Mouse (Mus musculus) urinary bladder, adult 2 months (tissue): ENCODE data around the gene Cacna2d3. TPM values are rescaled to one million over a fixed set of nuclear protein-coding genes. Genes with fewer than 3 reads are reported as not detected.

Experiments
- DNase-seq: peaks from one replicate; pipeline ENCODE4 v3.0.0; 2022; ENCODE audit warnings: low spot score
- polyA plus RNA-seq: library from polyadenylated mRNA; depleted of rRNA; stranded (reverse); fragments of >200 nt; gene quantifications from 2 replicates; pipeline ENCODE4 v1.2.3, GENCODE M21; 2012; rRNA removed

Gene Cacna2d3
- polyA plus RNA-seq, 1 experiment, result 4.0 TPM

GRCm38 (mm10) chr14:28948019-28948850, 773.4 kb downstream of the Cacna2d3 start:
- DNase-seq, result no peak

GRCm38 (mm10) chr14:28932746-28933293, 788.8 kb downstream of the Cacna2d3 start:
- no peak for DNase-seq

GRCm38 (mm10) chr14:28923180-28923961, 798.3 kb downstream of the Cacna2d3 start:
- DNase-seq, result no peak

- no peak for DNase-seq
Observed at GRCm38 (mm10) chr14:28918871-28919270, 802.8 kb downstream of the Cacna2d3 start.

- DNase-seq, result no peak
Observed at GRCm38 (mm10) chr14:28915004-28915403, 806.7 kb downstream of the Cacna2d3 start.

- DNase-seq, result no peak
Observed at GRCm38 (mm10) chr14:28907659-28908058, 814.0 kb downstream of the Cacna2d3 start.

- DNase-seq, result no peak
Observed at GRCm38 (mm10) chr14:28892530-28892929, 829.1 kb downstream of the Cacna2d3 start.

GRCm38 (mm10) chr14:28887373-28887772, 834.3 kb downstream of the Cacna2d3 start:
- no peak for DNase-seq

GRCm38 (mm10) chr14:28886661-28887060, 835.0 kb downstream of the Cacna2d3 start:
- DNase-seq, result no peak

GRCm38 (mm10) chr14:28870983-28871382, 850.7 kb downstream of the Cacna2d3 start:
- DNase-seq, result no peak

- no peak for DNase-seq
Observed at GRCm38 (mm10) chr14:28870382-28870781, 851.3 kb downstream of the Cacna2d3 start.

GRCm38 (mm10) chr14:28864925-28865324, 856.7 kb downstream of the Cacna2d3 start:
- no peak for DNase-seq

GRCm38 (mm10) chr14:28861142-28861541, 860.5 kb downstream of the Cacna2d3 start:
- DNase-seq, result no peak

Other genes with a start within 250 kb of the Cacna2d3 start
- gene Selenok, start 246.4 kb upstream of the Cacna2d3 start, polyA plus RNA-seq, result 147 and 185 TPM in 2 replicates